Mouse (Mus musculus) CD4-positive helper T cell, adult 2 months (primary cell): ENCODE measurements at regions not wholly inside any gene's neighbourhood (a gene's known extent, or its start where the extent isn't known, plus 50 kb on each side); places are given as distances from the start of the nearest gene placed in this dataset.
"Not testable (repeated sequence)": the region's sequence is repeated elsewhere in the genome, so short reads cannot be mapped to it uniquely, and the experiment has no call there.

Source experiments
- DNase-seq: peaks from one replicate; pipeline ENCODE4 v3.0.0-alpha.2; 2012; ENCODE audit warnings: low read depth, missing footprints, low spot score

DNA sequence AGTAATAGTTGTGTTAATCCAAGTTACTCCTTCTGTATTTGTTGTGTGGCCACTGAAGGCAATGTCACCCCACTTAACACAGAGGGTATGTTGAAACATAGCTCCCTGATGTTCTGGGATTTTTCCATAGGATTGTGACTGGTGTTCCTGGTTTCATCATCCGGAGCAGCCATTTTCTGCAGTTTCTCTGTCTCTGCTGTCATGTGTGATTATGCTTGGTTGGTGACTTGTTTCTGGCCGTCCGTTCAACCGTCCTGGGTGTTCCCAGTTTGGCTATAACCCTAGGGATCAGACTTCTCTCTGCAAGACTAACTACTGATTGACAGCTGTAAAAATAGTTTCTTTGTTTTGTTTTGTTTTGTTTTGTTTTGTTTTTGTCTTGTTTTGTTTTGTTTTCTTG is 98.1 kb upstream of the Rpl34 start:
- no peak for DNase-seq

- no peak for DNase-seq
These were observed 97.7 kb upstream of the Rpl34 start for GRCm38 (mm10) chr3:130827934-130828333.

GRCm38 (mm10) chr3:130827021-130827420 is 96.8 kb upstream of the Rpl34 start:
- no peak for DNase-seq

DNA sequence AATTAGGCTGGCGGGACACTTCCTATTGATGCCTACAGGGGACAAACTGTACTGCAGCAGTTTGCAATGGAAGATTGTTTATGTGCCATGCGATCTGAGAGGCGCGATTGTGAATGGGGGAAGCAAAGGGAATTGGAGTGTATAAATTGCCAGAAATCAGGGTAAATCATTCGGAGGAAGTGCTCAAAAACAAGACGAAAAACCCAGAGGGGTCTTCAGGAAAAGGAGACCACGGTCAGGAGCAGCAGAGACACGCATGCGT is 89.6 kb upstream of the Rpl34 start:
- no peak for DNase-seq

DNA sequence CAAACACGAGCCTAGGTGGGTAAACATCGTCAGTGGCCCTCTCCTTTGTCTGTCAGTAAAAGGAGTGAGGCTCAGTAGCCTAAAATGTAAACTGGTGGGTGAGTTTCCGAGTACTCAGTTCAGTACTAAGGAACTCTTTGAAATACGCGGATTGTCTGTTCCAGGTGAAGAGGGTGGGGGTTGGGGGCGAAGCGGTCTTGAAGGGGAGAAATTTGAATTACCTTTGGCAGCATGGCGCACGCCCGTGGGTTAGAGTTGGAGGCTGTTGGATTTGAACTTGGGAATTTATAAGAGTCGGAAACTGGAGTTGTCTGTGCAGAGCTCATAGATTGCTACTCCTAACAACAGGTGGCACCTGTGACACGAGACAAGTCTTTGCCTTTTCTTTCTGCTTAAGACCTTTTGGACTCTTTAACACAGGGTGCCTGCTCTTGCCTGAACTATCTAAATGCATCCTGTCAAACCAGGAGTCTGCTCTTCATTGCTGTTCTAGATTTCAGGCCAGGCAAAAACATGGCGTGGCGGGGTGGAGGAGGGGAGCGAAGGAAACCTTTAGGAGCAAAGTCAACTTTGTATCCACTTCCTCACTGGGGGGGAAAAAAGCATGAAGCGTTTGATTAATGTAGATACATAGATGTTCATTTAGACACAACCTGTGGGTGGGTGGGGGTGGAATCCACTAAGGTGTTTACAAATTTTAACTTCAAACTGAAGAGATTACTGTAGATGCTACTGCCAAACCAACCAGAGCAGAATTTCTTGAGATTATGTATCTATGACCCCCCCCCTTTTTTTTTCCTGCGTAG is 89.0 kb upstream of the Rpl34 start:
- DNase-seq: peak; percentile 57

- peak; percentile 87 for DNase-seq
These were observed 88.4 kb upstream of the Rpl34 start for GRCm38 (mm10) chr3:130818467-130819030.

- peak; percentile 83 for DNase-seq
These were observed 79.8 kb upstream of the Rpl34 start for GRCm38 (mm10) chr3:130809696-130810665.

DNA sequence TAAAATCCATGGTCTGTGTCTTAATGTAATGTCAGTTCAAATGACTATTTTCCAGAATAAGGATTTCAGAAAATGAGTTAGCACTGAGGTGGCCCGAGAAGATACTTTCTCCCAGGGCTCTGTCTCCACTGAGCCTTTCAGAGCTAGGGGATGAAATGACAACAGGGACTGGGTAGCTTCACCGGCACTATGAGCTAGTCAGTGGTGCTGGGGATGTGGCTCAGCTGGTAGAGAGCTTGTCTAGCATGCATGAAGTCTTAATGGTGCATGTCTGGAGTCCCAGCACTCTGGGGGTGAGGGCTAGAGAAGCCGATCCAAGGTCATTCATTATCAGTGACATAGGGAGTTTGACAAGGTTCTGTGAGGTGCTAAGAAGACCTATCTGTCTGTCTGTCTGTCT is 75.1 kb upstream of the Rpl34 start:
- DNase-seq: no peak

- DNase-seq: no peak
These were observed 74.1 kb upstream of the Rpl34 start for GRCm38 (mm10) chr3:130804327-130804662.

DNA sequence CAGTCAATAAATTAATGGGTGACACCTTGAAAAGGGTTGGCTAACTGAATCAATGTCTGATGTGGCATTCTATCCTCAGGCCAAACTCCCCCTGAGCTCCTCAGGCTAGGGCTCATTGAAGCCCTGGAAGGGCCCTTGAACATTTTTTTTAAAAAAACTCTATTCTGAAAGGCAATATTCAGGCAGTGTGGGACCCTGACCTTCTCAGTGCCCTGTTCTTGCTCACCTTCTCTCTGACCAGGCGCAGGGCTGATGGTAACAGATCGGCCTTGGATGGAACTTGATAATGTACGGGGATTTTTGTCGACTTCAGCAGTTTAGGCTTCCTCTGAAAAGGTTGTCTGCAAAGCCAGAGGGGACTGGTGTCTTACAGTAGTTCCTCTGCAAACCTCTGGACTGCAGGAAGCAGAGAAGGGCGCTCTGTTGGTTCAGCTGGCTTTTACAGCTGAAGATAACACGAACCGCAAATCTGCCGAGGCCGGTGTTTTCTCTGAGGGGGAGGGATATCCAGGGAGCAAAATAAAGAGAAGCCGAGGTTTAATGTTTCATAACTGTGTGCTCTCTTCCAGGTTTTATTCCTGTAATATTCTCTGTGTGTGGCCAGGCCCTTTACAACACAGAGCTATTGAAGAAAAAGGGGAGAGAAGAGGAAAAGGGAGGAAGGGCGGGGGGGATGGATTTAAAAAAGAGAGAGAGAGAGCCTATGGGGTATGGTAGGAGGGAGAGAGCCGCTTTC is 73.6 kb upstream of the Rpl34 start:
- DNase-seq: peak; percentile 51

DNA sequence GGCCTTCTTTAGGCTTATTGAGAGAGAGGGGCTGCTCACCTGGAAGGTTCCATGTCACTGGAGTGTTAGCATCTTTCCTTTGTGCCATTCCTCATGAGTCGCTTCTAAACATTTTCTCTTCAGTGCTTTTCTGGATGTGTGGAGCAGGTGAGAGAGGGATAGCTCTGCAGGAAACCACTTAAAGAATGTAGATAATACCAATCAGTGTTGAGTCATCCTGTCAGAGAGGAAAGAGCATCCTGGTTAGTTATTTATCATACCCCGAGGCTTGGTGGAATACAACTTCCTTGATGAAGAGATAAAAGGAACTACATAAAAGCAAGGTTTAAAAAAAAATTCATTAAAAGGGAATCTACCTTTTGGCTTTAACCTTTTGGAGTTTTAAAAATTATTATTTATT is 69.8 kb upstream of the Rpl34 start:
- DNase-seq: peak; percentile 26

GRCm38 (mm10) chr3:130797956-130798355 is 67.8 kb upstream of the Rpl34 start:
- DNase-seq: not testable (repeated sequence)

DNA sequence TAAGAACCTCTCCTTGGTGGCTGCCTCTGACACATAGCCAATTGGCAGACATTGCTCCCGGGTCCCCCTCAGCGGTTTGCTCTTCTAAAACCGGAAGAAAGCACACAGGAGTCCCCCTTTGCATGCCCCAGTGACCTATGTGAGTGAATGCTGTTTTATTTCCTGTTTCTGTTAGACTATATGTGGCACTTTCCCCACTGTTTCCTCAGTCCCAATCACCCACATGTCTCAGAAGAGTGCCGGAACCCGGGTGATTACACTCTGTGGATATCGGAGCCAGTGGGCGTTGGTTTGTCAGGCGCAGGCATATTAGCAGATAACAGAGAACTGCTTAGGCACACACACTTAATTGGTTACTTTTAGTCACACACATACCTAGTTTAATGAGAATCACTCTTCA is 66.3 kb upstream of the Rpl34 start:
- DNase-seq: peak; percentile 47

DNA sequence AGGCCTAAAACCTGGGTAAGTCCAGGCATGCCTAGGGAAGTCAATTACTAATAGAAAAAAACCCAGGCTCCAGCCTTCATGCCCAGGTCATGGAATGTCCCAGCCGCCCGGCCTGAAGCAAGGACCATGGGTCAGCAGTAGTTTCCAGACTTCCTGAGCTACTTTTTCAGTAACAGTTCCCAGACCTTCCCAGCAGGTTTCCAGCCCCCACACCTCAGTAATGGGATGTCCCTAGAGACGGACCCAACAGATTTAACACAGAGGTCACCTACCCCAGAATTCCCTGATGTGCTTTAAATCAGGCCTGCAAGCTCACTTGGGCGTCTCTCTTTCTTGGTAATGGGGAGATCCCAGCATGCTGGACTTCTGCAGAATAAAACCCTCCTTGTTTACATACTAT is 65.2 kb upstream of the Rpl34 start:
- no peak for DNase-seq

DNA sequence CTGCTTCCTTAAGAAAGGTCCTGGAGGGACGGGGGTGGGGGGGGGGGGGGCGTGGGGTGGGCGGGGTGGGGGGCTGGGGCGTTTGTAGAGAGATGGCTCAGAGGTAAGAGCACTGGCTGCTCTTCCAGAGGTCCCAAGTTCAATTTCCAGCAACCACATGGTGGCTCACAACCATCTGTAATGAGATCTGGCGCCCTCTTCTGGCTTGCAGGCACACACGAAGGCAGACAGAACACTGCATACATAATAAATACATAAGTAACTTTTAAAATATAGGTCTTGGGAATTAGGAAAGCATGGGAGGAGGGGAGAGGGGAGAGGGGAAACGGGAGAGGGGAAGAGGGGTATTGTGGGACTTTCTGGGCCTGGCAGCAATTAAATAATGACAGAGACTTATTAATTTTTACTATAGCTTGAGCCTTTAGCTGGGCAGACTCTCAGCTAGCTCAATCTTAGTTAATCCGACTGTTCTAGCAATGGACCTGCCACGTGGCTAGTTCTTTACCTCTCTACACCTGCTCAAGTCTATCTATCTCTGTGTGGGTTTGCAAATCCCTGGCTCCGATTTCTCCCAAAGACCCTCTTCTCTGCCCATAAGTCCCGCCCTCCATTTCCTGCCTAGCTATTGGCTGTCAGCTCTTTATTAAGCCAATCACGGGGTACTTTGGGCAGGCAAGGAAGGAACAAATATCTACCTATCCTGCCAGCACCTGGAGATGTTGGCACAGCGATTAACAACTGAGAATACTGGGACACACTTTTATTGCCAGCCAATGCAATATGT is 64.1 kb upstream of the Rpl34 start:
- DNase-seq: peak; percentile 29

GRCm38 (mm10) chr3:130780706-130781240 is 50.6 kb upstream of the Rpl34 start:
- no peak for DNase-seq
